Mouse (Mus musculus) splenic B cell, adult 2 months (primary cell): ENCODE results near the gene Cacna1h.

Experiments
- DNase-seq: peaks from one replicate; pipeline ENCODE4 v3.0.0-alpha.2; 2011; ENCODE audit warnings: low read depth, low spot score
- H3K27me3 ChIP-seq: 2 replicates; pipeline ENCODE4 v1.6.1; 2012; ENCODE audit warnings: mild to moderate bottlenecking, low read length, moderate library complexity, mixed read lengths; ENCODE audit not compliant: control insufficient read depth, poor library complexity, insufficient read depth, severe bottlenecking
- H3K36me3 ChIP-seq: 2 replicates; pipeline ENCODE4 v1.6.1; 2012; ENCODE audit warnings: mild to moderate bottlenecking, low read length, moderate library complexity, mixed read lengths; ENCODE audit not compliant: control insufficient read depth, poor library complexity, insufficient read depth, severe bottlenecking

The Cacna1h gene

DNA sequence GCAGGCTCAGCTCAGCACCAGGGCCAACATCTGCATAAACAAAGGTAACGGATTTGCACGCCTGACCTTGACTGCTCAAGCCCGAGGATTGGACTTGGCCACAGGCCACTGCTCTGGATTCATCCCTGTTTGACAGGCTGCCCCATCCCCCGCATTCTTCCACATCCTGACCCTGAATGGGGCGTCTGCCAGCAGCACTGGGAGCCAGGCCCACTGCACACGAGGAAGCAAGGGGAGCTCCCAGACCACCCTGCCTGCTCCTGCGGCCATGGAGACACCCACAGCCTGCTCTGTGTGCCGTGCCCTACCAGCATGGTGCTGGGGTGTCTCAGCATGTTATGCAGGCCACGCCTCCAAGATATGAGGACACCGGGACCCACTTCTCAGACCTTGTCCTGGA lies 6.1 kb downstream of the Cacna1h start:
- no peaks in the 10 kb centered on the region for H3K27me3 ChIP-seq
- DNase-seq = no peak
- H3K36me3 ChIP-seq = no peaks in the 10 kb centered on the region

DNA sequence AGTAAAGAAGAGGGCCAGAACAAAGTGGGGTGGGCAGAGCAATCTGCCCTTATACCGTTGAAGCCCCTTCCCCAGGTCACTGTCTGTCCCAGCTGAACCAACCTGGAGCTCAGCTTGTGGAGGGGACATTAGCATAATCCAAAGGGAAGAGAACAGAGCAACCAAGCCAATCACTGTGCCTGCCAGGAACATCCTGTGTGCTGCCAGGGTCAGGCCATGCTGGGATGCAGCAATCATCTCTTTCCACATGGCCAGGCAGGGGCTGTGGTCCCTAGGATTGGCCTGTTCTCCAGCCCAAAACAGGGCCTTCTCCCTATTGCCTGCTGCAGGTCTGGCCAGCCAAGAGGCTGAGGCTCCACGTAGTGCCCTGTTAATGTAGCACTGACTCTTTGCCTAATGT lies 7.6 kb downstream of the Cacna1h start:
- no peaks in the 10 kb centered on the region for H3K27me3 ChIP-seq
- no peaks in the 10 kb centered on the region for H3K36me3 ChIP-seq
- no peak for DNase-seq

DNA sequence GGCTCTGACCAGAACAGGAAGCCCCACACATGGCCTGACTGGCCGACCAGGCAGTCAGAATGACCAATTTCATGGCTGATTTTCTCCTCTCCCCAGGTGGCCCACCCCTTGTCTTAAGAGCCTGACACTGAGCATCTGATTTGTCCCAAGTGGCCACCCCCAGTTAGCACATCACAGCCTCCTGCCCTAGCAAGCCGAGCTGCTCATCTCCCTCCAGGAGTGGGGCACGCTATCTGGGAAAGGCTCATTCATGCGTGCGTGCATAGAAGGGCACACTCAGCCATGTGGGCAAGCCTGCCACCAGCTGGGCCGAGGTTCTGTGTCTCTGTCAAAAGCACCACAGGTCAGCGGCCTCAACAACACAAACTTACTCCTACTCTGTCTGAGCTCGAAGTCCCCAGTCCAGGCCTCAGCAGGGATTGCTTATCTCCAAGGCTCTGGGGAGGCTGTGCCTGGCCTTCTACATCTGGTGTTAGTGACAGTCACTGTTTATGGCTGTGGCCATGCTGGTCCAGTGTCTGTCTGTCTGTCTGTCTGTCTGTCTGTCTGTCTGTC lies 9.0 kb downstream of the Cacna1h start:
- DNase-seq = no peak
- H3K27me3 ChIP-seq = no peaks in the 10 kb centered on the region
- H3K36me3 ChIP-seq = no peaks in the 10 kb centered on the region

DNA sequence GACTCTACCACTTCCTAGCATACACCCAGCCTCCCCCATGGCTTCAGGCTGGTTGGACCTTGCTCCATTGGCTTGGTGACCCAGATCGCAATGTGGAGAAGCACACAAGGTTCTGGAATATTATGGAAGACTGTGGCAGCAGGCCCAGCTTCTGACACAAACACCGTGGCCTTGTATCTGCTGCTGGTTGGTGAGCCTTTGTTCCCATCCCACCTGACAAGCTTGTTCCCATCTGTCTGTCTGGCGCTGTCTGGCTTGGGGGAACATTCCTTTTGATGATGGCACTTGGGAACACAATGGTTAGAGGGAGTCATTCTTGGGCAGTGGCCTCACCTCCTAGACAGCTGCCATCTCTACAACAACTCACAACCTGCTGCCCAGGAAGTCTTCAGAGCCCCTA lies 12.6 kb downstream of the Cacna1h start:
- Histone ChIP-seq H3K27me3 (no peaks in the 10 kb centered on the region), H3K36me3 (no peaks in the 10 kb centered on the region)
- DNase-seq = no peak

GRCm38 (mm10) chr17:25418926-25419325 lies 14.7 kb downstream of the Cacna1h start:
- no peaks in the 10 kb centered on the region for H3K27me3 ChIP-seq
- no peak for DNase-seq

DNA sequence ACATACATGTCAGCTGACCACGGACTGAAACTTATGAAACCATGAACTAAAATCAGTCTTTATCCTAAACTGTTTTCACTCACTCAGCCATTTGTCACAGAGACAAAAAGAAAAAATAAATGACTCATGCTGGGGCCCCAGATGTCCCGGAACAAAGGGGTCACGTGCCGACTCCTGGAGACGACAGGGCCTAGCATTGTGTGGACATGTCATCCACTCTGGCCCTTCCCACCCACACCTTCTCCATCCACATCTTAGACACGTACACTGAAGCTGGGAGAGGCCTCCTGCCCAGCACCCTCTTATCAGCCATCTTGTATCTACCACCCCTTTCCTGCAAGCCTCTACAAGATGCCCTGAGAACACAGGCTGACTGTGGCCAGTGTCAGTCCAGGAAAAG lies 15.6 kb downstream of the Cacna1h start:
- no peak for DNase-seq
- Histone ChIP-seq H3K27me3 (no peaks in the 10 kb centered on the region), H3K36me3 (no peaks in the 10 kb centered on the region)

More at GRCm38 (mm10) chr17:25418926-25419325, 14.7 kb downstream of the Cacna1h start:
- no peaks in the 10 kb centered on the region for H3K36me3 ChIP-seq

- Histone ChIP-seq H3K36me3 (no peaks in the 10 kb centered on the region), H3K27me3 (no peaks in the 10 kb centered on the region)
- DNase-seq = no peak
Observed at GRCm38 (mm10) chr17:25416219-25416618, 17.4 kb downstream of the Cacna1h start.

DNA sequence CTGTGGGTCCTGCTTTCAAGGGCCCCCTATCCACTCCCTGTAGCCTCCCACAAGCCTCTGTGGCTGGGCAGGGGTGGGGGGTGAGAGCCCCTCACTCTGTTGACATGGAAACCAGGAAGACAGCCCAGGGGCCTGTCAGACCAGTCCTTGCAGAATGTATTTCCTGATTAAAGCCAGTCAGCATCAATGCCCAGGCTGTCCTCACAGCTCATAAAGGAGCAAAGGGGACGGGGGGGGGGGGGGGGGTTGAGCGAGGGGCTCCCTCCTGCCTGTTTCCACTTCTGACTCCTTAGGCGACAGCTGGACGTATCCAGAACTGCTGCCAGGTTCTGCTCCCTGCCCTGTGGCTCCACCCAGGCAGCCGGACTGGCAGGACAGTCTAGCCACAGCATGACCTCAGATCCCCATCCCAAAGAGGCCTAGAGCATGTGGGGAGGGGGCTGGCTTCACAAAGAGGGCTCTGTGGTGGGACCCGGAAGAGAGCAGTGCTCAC lies 18.1 kb downstream of the Cacna1h start:
- Histone ChIP-seq H3K27me3 (no peaks in the 10 kb centered on the region), H3K36me3 (no peaks in the 10 kb centered on the region)
- DNase-seq = no peak

- no peak for DNase-seq
- no peaks in the 10 kb centered on the region for H3K27me3 ChIP-seq
- no peaks in the 10 kb centered on the region for H3K36me3 ChIP-seq
Observed at GRCm38 (mm10) chr17:25414917-25415316, 18.7 kb downstream of the Cacna1h start.

DNA sequence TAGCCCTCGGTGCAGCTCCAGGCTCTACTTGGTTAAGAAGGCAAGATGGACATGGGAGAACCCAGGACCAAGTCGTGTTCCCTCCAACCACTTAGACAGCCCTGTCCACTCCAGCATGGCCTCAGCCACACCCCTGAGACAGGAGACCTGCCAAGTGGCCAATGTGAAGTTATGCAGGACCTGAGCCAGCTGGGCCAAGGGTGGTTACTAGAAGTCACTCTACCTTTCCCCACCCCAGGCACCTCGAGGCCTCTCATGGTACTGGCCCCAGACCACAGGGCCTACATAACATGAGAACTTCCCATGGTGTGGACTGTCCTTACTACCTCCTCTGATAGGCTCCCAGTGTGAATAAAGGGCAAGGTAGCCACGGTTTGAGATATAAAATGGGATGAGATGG lies 19.4 kb downstream of the Cacna1h start:
- H3K36me3 ChIP-seq = no peaks in the 10 kb centered on the region
- H3K27me3 ChIP-seq = no peaks in the 10 kb centered on the region
- DNase-seq = no peak

GRCm38 (mm10) chr17:25411251-25411650 lies 22.3 kb downstream of the Cacna1h start:
- no peak for DNase-seq
- Histone ChIP-seq H3K27me3 (no peaks in the 10 kb centered on the region), H3K36me3 (no peaks in the 10 kb centered on the region)

DNA sequence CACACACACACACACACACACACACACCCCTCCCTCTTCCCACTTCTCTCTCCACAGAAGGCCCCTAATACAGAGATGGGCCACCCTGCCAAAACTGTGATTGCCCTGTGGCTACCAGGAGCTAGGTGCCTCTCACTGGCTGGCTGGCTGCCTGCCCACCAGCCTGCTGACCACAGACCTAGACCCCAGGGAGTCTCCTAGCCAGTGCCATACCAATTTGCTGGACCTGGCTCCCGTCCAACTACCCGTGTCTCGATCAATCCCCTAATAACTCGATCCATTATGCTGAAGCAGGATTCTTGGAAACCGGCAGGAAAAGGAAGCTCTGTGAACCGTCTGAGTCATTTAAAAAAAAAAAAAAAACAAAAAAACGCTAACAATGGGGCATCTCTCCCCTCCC lies 22.8 kb downstream of the Cacna1h start:
- no peak for DNase-seq
- Histone ChIP-seq H3K36me3 (no peaks in the 10 kb centered on the region), H3K27me3 (no peaks in the 10 kb centered on the region)

DNA sequence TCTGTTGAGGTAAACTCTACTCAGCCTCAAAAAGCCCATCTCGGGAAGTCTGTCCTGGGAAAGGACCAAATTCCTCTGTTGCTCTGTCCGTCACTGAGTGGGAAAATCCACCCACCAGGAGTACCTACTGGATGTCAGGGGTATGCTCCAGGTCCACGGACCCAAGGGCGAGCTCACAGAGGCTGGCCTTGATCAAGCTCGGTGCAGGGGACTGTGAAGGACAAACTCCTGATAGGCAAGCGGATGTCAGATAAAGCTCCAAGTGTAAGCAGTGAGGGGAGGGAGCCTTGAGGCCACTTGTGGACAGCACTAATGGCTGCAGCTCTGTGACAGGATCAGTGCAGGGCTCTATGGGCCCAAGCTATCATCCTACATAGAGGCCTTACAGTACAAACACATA lies 23.4 kb downstream of the Cacna1h start:
- Histone ChIP-seq H3K36me3 (no peaks in the 10 kb centered on the region), H3K27me3 (no peaks in the 10 kb centered on the region)
- no peak for DNase-seq

DNA sequence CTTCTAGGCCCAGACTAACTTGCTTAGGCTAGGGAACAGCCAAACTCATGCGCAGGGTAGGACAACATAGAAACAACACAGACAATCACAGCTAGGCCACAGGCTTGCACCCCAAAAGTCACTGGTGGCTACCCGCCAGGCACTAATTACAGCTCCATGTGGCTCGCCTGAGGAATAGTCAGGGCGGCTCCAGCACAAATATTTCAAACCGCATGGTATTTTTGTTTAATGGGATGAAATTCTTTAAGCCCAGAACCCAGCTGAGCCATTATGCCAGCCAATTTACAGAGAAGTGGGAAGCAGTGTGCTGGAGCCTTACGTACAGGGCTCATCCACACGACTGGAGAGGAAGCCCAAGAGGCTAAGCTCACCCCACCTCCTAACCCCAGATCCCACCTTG lies 24.0 kb downstream of the Cacna1h start:
- DNase-seq = no peak
- no peaks in the 10 kb centered on the region for H3K36me3 ChIP-seq
- no peaks in the 10 kb centered on the region for H3K27me3 ChIP-seq

DNA sequence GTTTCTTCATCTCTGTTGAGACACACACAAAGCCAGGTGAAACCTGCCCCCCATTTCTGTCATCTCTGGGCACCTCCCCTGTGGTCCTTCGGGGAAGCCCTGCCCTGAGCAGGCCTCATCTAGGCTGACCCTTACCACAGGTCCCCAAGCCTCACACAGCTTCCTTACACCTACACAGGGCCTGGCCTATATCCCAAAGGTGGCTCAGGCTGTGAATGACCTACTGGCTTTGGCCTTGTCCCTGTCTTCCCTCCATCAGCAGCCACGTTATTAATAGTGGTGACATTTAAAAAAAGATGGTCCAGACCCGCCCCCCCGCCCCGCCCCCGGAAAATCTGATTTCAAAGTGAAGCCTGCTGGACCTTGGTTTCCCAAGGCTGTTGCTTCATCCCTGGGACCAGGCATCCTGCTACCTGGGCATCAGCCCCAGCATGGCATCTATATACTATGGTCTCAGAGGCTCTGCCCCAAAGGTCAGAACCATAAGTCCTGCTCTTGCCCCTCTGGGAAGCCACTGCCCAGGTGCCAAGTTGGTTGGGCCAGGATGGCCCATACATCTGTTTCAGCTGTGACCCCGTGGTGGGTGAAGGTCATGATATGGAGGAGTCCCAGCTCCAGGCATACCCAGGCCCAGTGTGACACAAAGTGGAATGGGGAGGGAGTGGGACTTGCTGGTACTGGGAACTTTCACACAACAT lies 25.1 kb downstream of the Cacna1h start:
- DNase-seq = no peak
- H3K36me3 ChIP-seq = no peaks in the 10 kb centered on the region
- H3K27me3 ChIP-seq = no peaks in the 10 kb centered on the region

GRCm38 (mm10) chr17:25407352-25407751 lies 26.2 kb downstream of the Cacna1h start:
- H3K36me3 ChIP-seq = no peaks in the 10 kb centered on the region
- H3K27me3 ChIP-seq = no peaks in the 10 kb centered on the region
- DNase-seq = no peak
